Mouse (Mus musculus) 3T3-L1 (cell line): ENCODE data around the gene Trim13.
"Not testable (repeated sequence)": the region's sequence is repeated elsewhere in the genome, so short reads cannot be mapped to it uniquely, and the experiment has no call there.

Experiments used
- DNase-seq: peaks from one replicate; pipeline ENCODE4 v3.0.0-alpha.2; 2015; ENCODE audit warnings: low read depth, low spot score

Trim13 gene

DNA sequence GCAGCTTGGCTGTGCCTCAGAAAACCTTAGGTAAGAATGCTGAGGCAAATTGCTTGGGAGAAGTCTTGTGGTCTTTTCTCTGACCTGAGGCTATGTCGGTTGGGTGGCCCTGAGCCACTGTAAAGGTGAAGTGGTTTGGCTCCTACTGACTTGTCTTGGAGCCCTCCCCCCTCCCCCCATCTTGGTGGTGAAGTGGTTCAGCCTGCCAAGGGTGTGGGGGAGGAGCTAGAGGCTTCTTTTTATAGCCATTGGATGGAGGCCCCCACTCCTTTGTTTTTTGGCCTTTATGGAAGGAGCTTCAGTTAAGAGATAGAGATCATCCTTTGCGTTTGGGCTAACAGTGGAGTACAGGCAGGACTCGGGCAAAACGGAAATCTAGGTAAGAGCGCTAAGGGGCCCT is at the start of gene Trim13:
Gene Trim13 (plus strand): TSS at position 280 of the 400 bp plus-strand sequence.
- no peak for DNase-seq

GRCm38 (mm10) chr14:61548614-61549013 is 49.4 kb upstream of the Trim13 start:
- DNase-seq, result no peak

- peak; percentile 53 for DNase-seq
Observed at GRCm38 (mm10) chr14:61555931-61556288, 42.1 kb upstream of the Trim13 start.

DNA sequence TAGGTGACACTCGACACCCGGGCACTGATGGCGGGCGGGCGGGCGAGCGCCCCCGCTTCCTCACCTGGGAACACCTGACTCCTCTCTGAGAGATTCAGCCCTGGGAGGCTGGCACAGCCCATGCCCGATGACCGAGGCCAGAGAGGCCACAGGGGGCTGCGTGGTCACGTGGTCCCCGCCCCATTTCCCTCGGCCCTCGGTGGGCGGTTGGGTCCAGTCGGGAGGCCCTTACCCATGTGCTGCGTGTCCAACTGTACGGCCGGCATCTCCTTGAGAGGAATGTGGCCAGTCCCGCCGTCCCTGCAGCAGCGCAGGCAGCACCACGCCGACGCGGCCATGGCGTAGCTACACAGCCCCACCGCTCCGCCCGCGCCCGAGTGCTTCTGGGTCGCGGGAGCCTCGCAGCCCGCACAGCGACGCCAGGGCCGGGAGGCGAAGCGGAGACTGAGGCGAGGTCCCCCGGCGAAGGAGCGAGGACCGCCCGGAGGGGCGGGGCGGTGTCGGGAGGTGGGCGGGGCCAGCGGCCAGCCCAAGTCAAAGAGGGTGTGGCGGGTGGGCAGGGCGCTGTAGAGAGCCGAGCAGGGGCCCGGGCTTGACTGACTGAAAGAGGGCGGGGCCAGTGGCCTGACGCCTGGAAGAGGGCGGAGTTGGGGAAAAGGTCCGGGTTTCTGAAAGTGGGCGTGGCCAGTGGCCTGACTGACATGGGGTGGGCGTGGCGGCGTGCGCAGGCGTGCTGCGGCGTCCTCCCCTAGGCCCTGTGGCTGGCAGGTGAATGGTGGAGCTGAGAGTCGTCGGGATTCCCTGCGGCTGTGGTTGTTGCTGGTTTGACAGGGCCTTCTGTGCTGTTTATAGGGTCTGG is 41.5 kb upstream of the Trim13 start, which contains the start of gene Spryd7:
Gene Spryd7 (minus strand): TSS at position 598 of the 859 bp plus-strand sequence.
- peak; percentile 98 for DNase-seq

GRCm38 (mm10) chr14:61558901-61559300 is 39.1 kb upstream of the Trim13 start:
- DNase-seq, result no peak

- DNase-seq, result no peak
Observed at GRCm38 (mm10) chr14:61559856-61560255, 38.2 kb upstream of the Trim13 start.

DNA sequence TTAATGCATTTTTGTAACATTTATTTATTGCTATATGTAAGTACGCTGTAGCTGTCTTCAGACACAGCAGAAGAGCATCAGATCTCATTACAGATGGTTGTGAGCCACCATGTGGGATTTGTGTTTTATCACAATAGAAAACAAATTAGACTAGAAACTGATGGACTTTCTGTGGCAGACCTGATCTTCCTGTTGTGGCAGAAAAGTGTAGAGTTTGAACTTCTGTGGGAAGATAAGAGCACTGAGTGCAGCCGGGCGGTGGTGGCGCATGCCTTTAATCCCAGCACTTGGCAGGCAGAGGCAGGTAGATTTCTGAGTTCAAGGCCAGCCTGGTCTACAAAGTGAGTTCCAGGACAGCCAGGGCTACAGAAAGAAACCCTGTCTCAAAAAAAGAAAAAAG is 31.8 kb upstream of the Trim13 start:
- not testable (repeated sequence) for DNase-seq

GRCm38 (mm10) chr14:61569344-61569743 is 28.7 kb upstream of the Trim13 start:
- DNase-seq, result no peak

- DNase-seq, result peak; percentile 88
Observed at GRCm38 (mm10) chr14:61571366-61571765, 26.7 kb upstream of the Trim13 start.

DNA sequence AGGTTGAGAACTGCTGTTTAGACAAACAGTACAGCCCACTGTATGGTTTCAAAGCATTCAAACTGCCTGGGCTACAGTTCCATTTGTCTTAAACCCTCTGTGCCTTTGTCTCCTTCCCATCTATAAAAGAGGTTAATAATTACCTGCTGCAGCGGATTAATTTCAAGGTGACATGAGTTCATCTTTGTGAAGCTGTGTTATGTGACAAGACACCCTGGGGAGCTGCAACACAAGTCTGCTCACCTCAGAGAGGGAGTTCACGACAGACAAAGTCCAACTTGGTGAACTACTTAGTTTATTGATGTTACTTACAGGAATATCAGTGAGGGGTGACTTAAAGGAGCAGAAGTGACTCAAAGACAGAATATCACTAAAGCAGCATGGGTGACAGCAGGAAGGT is 25.9 kb upstream of the Trim13 start:
- no peak for DNase-seq

GRCm38 (mm10) chr14:61575066-61575465 is 23.0 kb upstream of the Trim13 start:
- DNase-seq, result no peak

- DNase-seq, result no peak
Observed at GRCm38 (mm10) chr14:61575941-61576340, 22.1 kb upstream of the Trim13 start.

GRCm38 (mm10) chr14:61589288-61590065 is 8.6 kb upstream of the Trim13 start:
- no peak for DNase-seq

DNA sequence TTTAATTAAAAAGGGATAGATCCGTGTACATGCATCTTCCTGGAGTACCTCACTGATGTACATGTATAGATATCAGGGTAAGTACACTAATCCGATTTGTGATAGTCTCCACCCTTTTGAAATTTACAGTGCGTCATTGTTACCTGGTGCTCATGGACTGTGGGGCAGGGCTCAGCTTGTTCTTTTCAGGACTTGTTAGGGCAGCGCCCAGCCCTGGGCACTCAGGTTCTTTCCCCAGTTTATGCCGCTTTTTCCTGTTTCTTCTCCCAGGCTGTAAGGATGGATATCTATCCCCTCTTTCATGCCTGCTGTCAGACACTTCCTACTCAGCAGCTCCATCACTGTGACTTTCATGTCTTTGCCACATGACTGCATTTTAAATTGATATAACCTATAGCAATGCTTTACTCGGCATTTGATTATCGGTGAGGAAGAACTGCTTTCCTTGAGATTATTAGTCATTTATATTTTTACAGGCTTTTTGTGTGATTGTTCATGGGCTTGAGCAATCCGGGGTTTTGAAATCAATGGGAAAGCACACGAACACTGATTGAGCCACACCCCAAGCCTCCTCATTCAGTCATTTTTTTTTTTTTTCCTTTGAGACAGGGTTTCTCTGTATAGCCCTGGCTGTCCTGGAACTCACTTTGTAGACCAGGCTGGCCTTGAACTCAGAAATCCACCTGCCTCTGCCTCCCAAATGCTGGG is 1.2 kb upstream of the Trim13 start:
- DNase-seq, result no peak

DNA sequence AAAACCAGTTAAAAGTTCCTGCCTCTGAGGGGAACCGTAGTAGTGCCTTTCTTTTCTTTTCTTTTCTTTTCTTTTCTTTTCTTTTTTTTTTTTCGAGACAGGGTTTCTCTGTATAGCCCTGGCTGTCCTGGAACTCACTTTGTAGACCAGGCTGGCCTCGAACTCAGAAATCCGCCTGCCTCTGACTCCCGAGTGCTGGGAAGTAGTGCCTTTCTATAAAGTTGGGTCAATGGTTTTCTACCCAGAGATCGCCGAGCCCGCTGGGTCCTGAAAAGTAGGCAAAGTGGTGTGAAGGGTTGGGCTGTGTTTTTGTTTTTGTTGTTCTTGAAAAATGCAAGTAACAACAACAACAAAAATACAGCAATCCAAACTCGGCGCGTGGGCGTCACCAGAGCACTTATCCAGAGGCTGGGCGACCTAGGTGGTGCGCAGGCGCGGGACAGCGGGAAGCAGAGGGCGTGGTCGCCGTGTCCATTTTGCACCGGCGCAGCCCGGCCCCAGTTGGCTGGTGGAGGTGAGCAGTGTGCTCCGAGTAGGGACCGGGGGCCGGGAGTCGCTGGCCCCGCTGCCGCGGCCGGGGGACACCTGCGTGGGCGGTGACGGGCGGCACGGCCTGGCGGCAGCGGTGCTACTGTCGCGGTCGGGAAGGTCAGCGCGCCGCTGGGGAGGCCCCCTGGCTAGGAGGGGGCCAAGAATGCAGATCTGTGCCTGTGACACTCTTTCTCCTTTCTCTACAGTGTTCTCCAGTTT is 1.2 kb downstream of the Trim13 start:
- peak; percentile 77 for DNase-seq

GRCm38 (mm10) chr14:61601348-61601747 is 3.3 kb downstream of the Trim13 start:
- DNase-seq, result no peak

- DNase-seq, result peak; percentile 40
Observed at GRCm38 (mm10) chr14:61603069-61603755, 5.2 kb downstream of the Trim13 start.

DNA sequence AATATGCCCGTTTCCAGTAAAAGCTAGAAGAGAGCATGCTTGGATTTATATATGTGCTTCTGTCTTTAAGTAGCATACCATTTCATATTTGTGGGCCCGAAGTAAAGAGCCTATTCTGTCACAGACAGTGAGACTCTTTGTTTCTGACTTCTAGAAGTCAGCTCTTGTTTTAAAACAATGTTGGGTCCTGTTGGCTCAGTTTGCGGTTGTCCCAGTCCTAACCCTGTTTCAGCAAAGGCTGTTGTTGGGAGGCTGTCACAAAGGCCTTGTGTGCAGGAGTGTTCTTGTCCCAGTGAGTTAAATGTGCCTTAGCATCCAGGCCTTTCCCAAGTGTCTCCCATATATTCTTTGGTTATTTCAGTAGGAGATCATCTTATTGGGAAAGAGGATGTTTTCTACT is 6.0 kb downstream of the Trim13 start:
- no peak for DNase-seq

DNA sequence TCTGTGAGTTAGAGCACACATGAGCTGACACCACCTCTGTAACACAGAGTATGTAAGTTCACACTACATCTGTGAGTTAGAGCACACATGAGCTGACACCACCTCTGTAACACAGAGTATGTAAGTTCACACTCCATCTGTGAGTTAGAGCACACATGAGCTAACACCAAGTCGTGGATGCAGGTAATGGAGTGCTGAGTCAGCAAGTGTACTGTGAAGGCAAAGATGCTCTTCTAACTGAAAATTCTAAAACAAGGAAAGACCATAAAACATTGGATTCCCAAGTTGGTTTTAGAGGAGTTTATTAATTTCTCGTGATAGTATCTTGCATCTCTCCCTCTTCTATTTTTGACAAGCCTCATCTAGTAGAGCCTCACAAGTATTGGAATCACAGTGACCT is 8.0 kb downstream of the Trim13 start:
- DNase-seq, result not testable (repeated sequence)

DNA sequence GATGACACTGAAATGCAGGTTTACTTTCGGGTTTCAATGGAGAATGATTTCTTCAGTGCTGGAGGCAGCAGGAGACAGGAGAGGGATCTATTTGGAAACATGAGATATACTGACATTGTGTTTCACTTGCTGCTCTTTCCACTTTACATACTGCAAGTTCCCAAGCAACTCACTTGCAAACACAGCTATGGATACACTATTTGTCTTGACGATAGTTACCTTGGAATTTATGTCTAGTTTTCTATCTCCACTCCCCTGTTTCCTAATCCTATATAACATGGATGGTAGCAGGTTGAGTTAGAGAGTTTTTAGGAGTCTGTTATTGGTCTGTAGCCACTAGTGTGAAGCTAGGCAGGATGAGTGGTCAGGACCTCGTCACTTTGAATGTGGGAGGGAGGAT is 9.1 kb downstream of the Trim13 start, which contains the start of gene Kcnrg:
Gene Kcnrg (plus strand): TSS at position 301 of the 400 bp plus-strand sequence.
- DNase-seq, result no peak

GRCm38 (mm10) chr14:61611766-61612165 is 13.7 kb downstream of the Trim13 start:
- no peak for DNase-seq
